Mouse (Mus musculus): Measurements from ENCODE around the gene Slc25a39.

GRCm38 (mm10) chr11:102421559-102421958 lies 13.8 kb upstream of the Slc25a39 start:
- TF ChIP-seq CTCF (IDR thresholded peaks at IDR 0.05; ENCODE audit: control insufficient read depth, insufficient read depth, insufficient replicate concordance, low read depth, low read length) (no peak), POLR2A (IDR thresholded peaks at IDR 0.05; ENCODE audit: control insufficient read depth, low read depth, low read length) (no peak)

Measured in testis, adult 2 months (tissue).